Mouse (Mus musculus): Measurements from ENCODE around the gene Gm21985. TPM values are rescaled to one million over a fixed set of nuclear protein-coding genes. Genes with fewer than 3 reads are reported as not detected.
"Not testable (repeated sequence)": the region's sequence is repeated elsewhere in the genome, so short reads cannot be mapped to it uniquely, and the experiment has no call there.

Gene Gm21985
- polyA plus RNA-seq, 1 experiment from 2014 or later: not detected

- Histone ChIP-seq H3K9ac (no peak overlapping the region), H3K27me3 (no peaks in the 10 kb centered on the region), H3K4me2 (peak overlapping the region; percentile 92), H3K27ac (no peak overlapping the region), H3K4me1 (peaks cover 37% of the 10 kb centered on the region), H3K36me3 (replicated peaks) (no peaks in the 10 kb centered on the region), H3K4me3 (replicated peaks) (no peak overlapping the region), H3K9me3 (no peaks in the 10 kb centered on the region)
- WGBS: 86% methylated on average over 8 of the region's 8 CpGs
- no peak for ATAC-seq (ENCODE audit: low FRiP score)
Observed at GRCm38 (mm10) chr2:112267547-112268269, 1.6 kb downstream of the Gm21985 start.

- H3K36me3 ChIP-seq (replicated peaks): no peaks in the 10 kb centered on the region
- no peaks in the 10 kb centered on the region for H3K9me3 ChIP-seq
- no peak overlapping the region for H3K9ac ChIP-seq
- no peak for ATAC-seq (ENCODE audit: low FRiP score)
- no peaks in the 10 kb centered on the region for H3K27me3 ChIP-seq
- peaks cover 28% of the 10 kb centered on the region for H3K4me1 ChIP-seq
- no peak overlapping the region for H3K4me3 ChIP-seq (replicated peaks)
- H3K27ac ChIP-seq: no peak overlapping the region
- no peak overlapping the region for H3K4me2 ChIP-seq
- WGBS: 88% methylated on average over 2 of the region's 2 CpGs
Observed at GRCm38 (mm10) chr2:112270011-112270410, 3.9 kb downstream of the Gm21985 start.

- ATAC-seq (ENCODE audit: low FRiP score): no peak
- no peaks in the 10 kb centered on the region for H3K9me3 ChIP-seq
Observed at GRCm38 (mm10) chr2:112272909-112273308, 6.8 kb downstream of the Gm21985 start.

GRCm38 (mm10) chr2:112273474-112273873 lies 7.4 kb downstream of the Gm21985 start:
- 90% methylated on average over 6 of the region's 6 CpGs for WGBS
- H3K4me2 ChIP-seq: no peak overlapping the region
- no peak for ATAC-seq (ENCODE audit: low FRiP score)
- no peaks in the 10 kb centered on the region for H3K27me3 ChIP-seq
- no peaks in the 10 kb centered on the region for H3K36me3 ChIP-seq (replicated peaks)
- no peaks in the 10 kb centered on the region for H3K9me3 ChIP-seq
- no peak overlapping the region for H3K27ac ChIP-seq
- H3K9ac ChIP-seq: no peak overlapping the region
- H3K4me1 ChIP-seq: peaks cover 6% of the 10 kb centered on the region; the same call in 1 of the 2 replicates
- no peak overlapping the region for H3K4me3 ChIP-seq (replicated peaks)

More at GRCm38 (mm10) chr2:112272909-112273308, 6.8 kb downstream of the Gm21985 start:
- Histone ChIP-seq H3K9ac (no peak overlapping the region), H3K4me2 (no peak overlapping the region), H3K27me3 (no peaks in the 10 kb centered on the region), H3K4me1 (peaks cover 10% of the 10 kb centered on the region), H3K36me3 (replicated peaks) (no peaks in the 10 kb centered on the region), H3K27ac (no peak overlapping the region), H3K4me3 (replicated peaks) (no peak overlapping the region)
- WGBS: 79% methylated on average over 2 of the region's 2 CpGs

GRCm38 (mm10) chr2:112276870-112277269 lies 10.8 kb downstream of the Gm21985 start:
- no peak overlapping the region for H3K9ac ChIP-seq
- H3K4me3 ChIP-seq (replicated peaks): no peak overlapping the region
- H3K27me3 ChIP-seq: no peaks in the 10 kb centered on the region
- H3K27ac ChIP-seq: no peak overlapping the region
- no peaks in the 10 kb centered on the region for H3K4me1 ChIP-seq
- ATAC-seq (ENCODE audit: low FRiP score): no peak
- H3K4me2 ChIP-seq: no peak overlapping the region
- H3K9me3 ChIP-seq: no peaks in the 10 kb centered on the region
- no peaks in the 10 kb centered on the region for H3K36me3 ChIP-seq (replicated peaks)
- 92% methylated on average over 3 of the region's 3 CpGs for WGBS

- Histone ChIP-seq H3K4me2 (no peak overlapping the region), H3K4me1 (peaks cover 8% of the 10 kb centered on the region), H3K9ac (no peak overlapping the region), H3K27me3 (no peaks in the 10 kb centered on the region), H3K9me3 (no peaks in the 10 kb centered on the region), H3K27ac (no peak overlapping the region), H3K4me3 (replicated peaks) (no peak overlapping the region), H3K36me3 (replicated peaks) (no peaks in the 10 kb centered on the region)
- no peak for ATAC-seq (ENCODE audit: low FRiP score)
- WGBS: 91% methylated on average over 1 of the region's 1 CpGs
Observed at GRCm38 (mm10) chr2:112282846-112283245, 16.7 kb downstream of the Gm21985 start.

- Histone ChIP-seq H3K27me3 (no peaks in the 10 kb centered on the region), H3K4me2 (peak overlapping the region; percentile 83), H3K9ac (peak overlapping the region; percentile 60), H3K4me3 (replicated peaks) (peak overlapping the region; percentile 48), H3K36me3 (replicated peaks) (no peaks in the 10 kb centered on the region), H3K4me1 (peaks cover 8% of the 10 kb centered on the region), H3K27ac (peak overlapping the region; percentile 9; the same call in 1 of the 2 replicates), H3K9me3 (no peaks in the 10 kb centered on the region)
- peak; percentile 90 for ATAC-seq (ENCODE audit: low FRiP score)
- 2% methylated on average over 21 of the region's 21 CpGs for WGBS
Observed at GRCm38 (mm10) chr2:112284363-112285030, 18.4 kb downstream of the Gm21985 start.

- Histone ChIP-seq H3K4me3 (replicated peaks) (peak overlapping the region; percentile 48), H3K4me1 (peaks cover 8% of the 10 kb centered on the region), H3K9ac (no peak overlapping the region), H3K36me3 (replicated peaks) (no peaks in the 10 kb centered on the region), H3K9me3 (no peaks in the 10 kb centered on the region), H3K27ac (no peak overlapping the region), H3K4me2 (peak overlapping the region; percentile 83), H3K27me3 (no peaks in the 10 kb centered on the region)
- ATAC-seq (ENCODE audit: low FRiP score): no peak
- 57% methylated on average over 6 of the region's 6 CpGs for WGBS
Observed at GRCm38 (mm10) chr2:112285031-112285390, 18.9 kb downstream of the Gm21985 start.

GRCm38 (mm10) chr2:112286062-112286461 lies 19.9 kb downstream of the Gm21985 start:
- WGBS: 100% methylated on average over 1 of the region's 1 CpGs
- H3K4me2 ChIP-seq; H3K27me3 ChIP-seq; H3K9ac ChIP-seq; H3K4me1 ChIP-seq; H3K36me3 ChIP-seq (replicated peaks); H3K4me3 ChIP-seq (replicated peaks); ATAC-seq (ENCODE audit: low FRiP score); H3K27ac ChIP-seq; H3K9me3 ChIP-seq: not testable (repeated sequence)

GRCm38 (mm10) chr2:112287059-112287458 lies 20.9 kb downstream of the Gm21985 start:
- Histone ChIP-seq H3K36me3 (replicated peaks) (no peaks in the 10 kb centered on the region), H3K4me3 (replicated peaks) (no peak overlapping the region), H3K4me1 (peaks cover 8% of the 10 kb centered on the region), H3K9ac (no peak overlapping the region), H3K4me2 (no peak overlapping the region), H3K27ac (no peak overlapping the region), H3K9me3 (no peaks in the 10 kb centered on the region), H3K27me3 (no peaks in the 10 kb centered on the region)
- no peak for ATAC-seq (ENCODE audit: low FRiP score)
- WGBS: 65% methylated on average over 4 of the region's 4 CpGs

- Histone ChIP-seq H3K4me1 (peaks cover 2% of the 10 kb centered on the region), H3K9ac (no peak overlapping the region), H3K27me3 (no peaks in the 10 kb centered on the region), H3K4me3 (replicated peaks) (no peak overlapping the region), H3K9me3 (no peaks in the 10 kb centered on the region), H3K27ac (no peak overlapping the region), H3K36me3 (replicated peaks) (no peaks in the 10 kb centered on the region), H3K4me2 (no peak overlapping the region)
- 94% methylated on average over 3 of the region's 3 CpGs for WGBS
- ATAC-seq (ENCODE audit: low FRiP score): no peak
Observed at GRCm38 (mm10) chr2:112289507-112289906, 23.4 kb downstream of the Gm21985 start.

- ATAC-seq (ENCODE audit: low FRiP score): no peak
- no peak overlapping the region for H3K4me3 ChIP-seq (replicated peaks)
- no peaks in the 10 kb centered on the region for H3K4me1 ChIP-seq
- no peaks in the 10 kb centered on the region for H3K9me3 ChIP-seq
- H3K27ac ChIP-seq: no peak overlapping the region
- H3K4me2 ChIP-seq: no peak overlapping the region
- no peaks in the 10 kb centered on the region for H3K36me3 ChIP-seq (replicated peaks)
- no peak overlapping the region for H3K9ac ChIP-seq
- no peaks in the 10 kb centered on the region for H3K27me3 ChIP-seq
- 92% methylated on average over 2 of the region's 2 CpGs for WGBS
Observed at GRCm38 (mm10) chr2:112292823-112293222, 26.7 kb downstream of the Gm21985 start.

- Histone ChIP-seq H3K9me3 (no peaks in the 10 kb centered on the region), H3K9ac (no peak overlapping the region), H3K27me3 (no peaks in the 10 kb centered on the region), H3K4me3 (replicated peaks) (no peak overlapping the region), H3K27ac (no peak overlapping the region), H3K4me1 (no peaks in the 10 kb centered on the region), H3K4me2 (no peak overlapping the region), H3K36me3 (replicated peaks) (no peaks in the 10 kb centered on the region)
- WGBS: 82% methylated on average over 3 of the region's 3 CpGs
- ATAC-seq (ENCODE audit: low FRiP score): no peak
Observed at GRCm38 (mm10) chr2:112296211-112296610, 30.1 kb downstream of the Gm21985 start.
